ENCODE assay signal across 17 mouse cellular contexts in genomic region chr8:35915878-35916518, GRCm38 (mm10).
DNase-seq lines count a peak whose midpoint lies in the region; ATAC-seq and TF ChIP-seq lines count a peak whose summit lies in the region.
"Had no signal": no experiment of that assay in that cellular context is flagged by ENCODE, and none has a peak within 500 bp of the region (broad histone marks: within the 10 kb centered on the region; RNA-seq: fewer than 3 reads in every experiment).

No protein-coding gene starts in this region.

- H3K27ac ChIP-seq in heart, embryonic 13.5 days (replicated peaks): peak overlapping the region; percentile 39; the same call in 1 of the 2 replicates
- H3K27ac ChIP-seq in lung, embryonic 14.5 days (ENCODE audit: low read depth): no peak overlapping the region; the same call in 1 of the 2 replicates
- H3K27ac ChIP-seq in brown adipose tissue, adult 24 weeks (replicated peaks; ENCODE audit: low read depth, low read length): peak overlapping the region; percentile 45
- peak overlapping the region; percentile 24; the same call in 1 of the 2 replicates for H3K27ac ChIP-seq in stomach, embryonic 16.5 days (ENCODE audit: low read length)
- H3K27ac ChIP-seq: forebrain, embryonic 10.5 days; hindbrain, embryonic 12.5 days; kidney, embryonic 15.5 days; neural tube, embryonic 15.5 days had no signal

- H3K4me1 ChIP-seq in heart, embryonic 13.5 days: peaks cover 35% of the 10 kb centered on the region
- H3K4me1 ChIP-seq in lung, embryonic 14.5 days (ENCODE audit: insufficient read depth): peaks cover 4% of the 10 kb centered on the region
- H3K4me1 ChIP-seq in brown adipose tissue, adult 24 weeks (ENCODE audit: control insufficient read depth, insufficient read depth, insufficient read length, low read length): peaks cover 28% of the 10 kb centered on the region
- peaks cover 16% of the 10 kb centered on the region for H3K4me1 ChIP-seq in stomach, embryonic 16.5 days (ENCODE audit: control insufficient read depth, insufficient read depth, low read length)

- TF ChIP-seq CTCF in lung, embryonic 14.5 days (IDR thresholded peaks at IDR 0.05; ENCODE audit: low read depth): no peak

- no peak overlapping the region for H3K9ac ChIP-seq in heart, embryonic 13.5 days
- no peak overlapping the region for H3K9ac ChIP-seq in lung, embryonic 14.5 days
- H3K9ac ChIP-seq in stomach, embryonic 16.5 days (ENCODE audit: low read length): no peak overlapping the region
- H3K9ac ChIP-seq: hindbrain, embryonic 12.5 days; kidney, embryonic 15.5 days; neural tube, embryonic 15.5 days had no signal

- H3K4me3 ChIP-seq in heart, embryonic 13.5 days: no peak overlapping the region
- no peak overlapping the region for H3K4me3 ChIP-seq in lung, embryonic 14.5 days (ENCODE audit: low read depth, low read length)
- no peak overlapping the region for H3K4me3 ChIP-seq in brown adipose tissue, adult 24 weeks (ENCODE audit: insufficient read depth, low read depth, low read length)
- H3K4me3 ChIP-seq in stomach, embryonic 16.5 days (replicated peaks; ENCODE audit: low read length): no peak overlapping the region
- H3K4me3 ChIP-seq: forebrain, embryonic 10.5 days; hindbrain, embryonic 12.5 days; kidney, embryonic 15.5 days; neural tube, embryonic 15.5 days had no signal

- no peak overlapping the region for H3K4me2 ChIP-seq in heart, embryonic 13.5 days
- H3K4me2 ChIP-seq in lung, embryonic 14.5 days: no peak overlapping the region
- H3K4me2 ChIP-seq in stomach, embryonic 16.5 days (ENCODE audit: low read depth, low read length): no peak overlapping the region
- H3K4me2 ChIP-seq: hindbrain, embryonic 12.5 days; kidney, embryonic 15.5 days; neural tube, embryonic 15.5 days had no signal

- DNase-seq in heart, adult 8-10 months (ENCODE audit: low spot score): no peak
- DNase-seq in lung, embryonic 14.5 days: peak; percentile 51
- no peak for DNase-seq in lung, postnatal 14 days
- no peak for DNase-seq in ovary, postnatal 36 days (ENCODE audit: low spot score)
- DNase-seq in testis, postnatal 14 days (ENCODE audit: low spot score): no peak
- DNase-seq: adrenal gland, postnatal 14 days; cerebellum, postnatal 25 days; liver; thymus, postnatal 14 days had no signal

- no peaks in the 10 kb centered on the region for H3K36me3 ChIP-seq in heart, embryonic 13.5 days
- H3K36me3 ChIP-seq in lung, embryonic 14.5 days (ENCODE audit: insufficient read depth): no peaks in the 10 kb centered on the region
- H3K36me3 ChIP-seq in stomach, embryonic 16.5 days (ENCODE audit: control insufficient read depth, insufficient read depth, low read length): no peaks in the 10 kb centered on the region
- H3K36me3 ChIP-seq: forebrain, embryonic 10.5 days; G1E; hindbrain, embryonic 12.5 days; kidney, embryonic 15.5 days; neural tube, embryonic 15.5 days had no signal

- H3K27me3 ChIP-seq in heart, embryonic 13.5 days (replicated peaks): no peaks in the 10 kb centered on the region
- H3K27me3 ChIP-seq in lung, embryonic 14.5 days (ENCODE audit: insufficient read depth, low read length): no peaks in the 10 kb centered on the region
- no peaks in the 10 kb centered on the region for H3K27me3 ChIP-seq in stomach, embryonic 16.5 days (ENCODE audit: control insufficient read depth, insufficient read depth, low read length)
- H3K27me3 ChIP-seq: hindbrain, embryonic 12.5 days; kidney, embryonic 15.5 days; neural tube, embryonic 15.5 days had no signal

- H3K9me3 ChIP-seq in heart, embryonic 13.5 days: no peaks in the 10 kb centered on the region
- H3K9me3 ChIP-seq in lung, embryonic 14.5 days (ENCODE audit: low read depth, low read length): no peaks in the 10 kb centered on the region
- H3K9me3 ChIP-seq in stomach, embryonic 16.5 days (replicated peaks; ENCODE audit: control insufficient read depth, low read length): no peaks in the 10 kb centered on the region
- H3K9me3 ChIP-seq: forebrain, embryonic 10.5 days; G1E; hindbrain, embryonic 12.5 days; kidney, embryonic 15.5 days; neural tube, embryonic 15.5 days had no signal

- WGBS in heart, embryonic 13.5 days: 32% methylated on average over 10 of the region's 10 CpGs
- WGBS in lung, embryonic 14.5 days: 31% methylated on average over 10 of the region's 10 CpGs
- 28% methylated on average over 10 of the region's 10 CpGs for WGBS in stomach, embryonic 16.5 days

- no peak for ATAC-seq in heart, embryonic 13.5 days (ENCODE audit: extremely low read depth, insufficient number of reproducible peaks, low FRiP score, low TSS enrichment)
- ATAC-seq in lung, embryonic 14.5 days (ENCODE audit: insufficient read depth): no peak
- ATAC-seq in stomach, embryonic 16.5 days (ENCODE audit: insufficient read depth, low FRiP score): peak; percentile 20; the same call in 1 of the 2 replicates
